Comparison of ENCODE assay signal across 8 mouse cellular contexts in the genomic region with DNA sequence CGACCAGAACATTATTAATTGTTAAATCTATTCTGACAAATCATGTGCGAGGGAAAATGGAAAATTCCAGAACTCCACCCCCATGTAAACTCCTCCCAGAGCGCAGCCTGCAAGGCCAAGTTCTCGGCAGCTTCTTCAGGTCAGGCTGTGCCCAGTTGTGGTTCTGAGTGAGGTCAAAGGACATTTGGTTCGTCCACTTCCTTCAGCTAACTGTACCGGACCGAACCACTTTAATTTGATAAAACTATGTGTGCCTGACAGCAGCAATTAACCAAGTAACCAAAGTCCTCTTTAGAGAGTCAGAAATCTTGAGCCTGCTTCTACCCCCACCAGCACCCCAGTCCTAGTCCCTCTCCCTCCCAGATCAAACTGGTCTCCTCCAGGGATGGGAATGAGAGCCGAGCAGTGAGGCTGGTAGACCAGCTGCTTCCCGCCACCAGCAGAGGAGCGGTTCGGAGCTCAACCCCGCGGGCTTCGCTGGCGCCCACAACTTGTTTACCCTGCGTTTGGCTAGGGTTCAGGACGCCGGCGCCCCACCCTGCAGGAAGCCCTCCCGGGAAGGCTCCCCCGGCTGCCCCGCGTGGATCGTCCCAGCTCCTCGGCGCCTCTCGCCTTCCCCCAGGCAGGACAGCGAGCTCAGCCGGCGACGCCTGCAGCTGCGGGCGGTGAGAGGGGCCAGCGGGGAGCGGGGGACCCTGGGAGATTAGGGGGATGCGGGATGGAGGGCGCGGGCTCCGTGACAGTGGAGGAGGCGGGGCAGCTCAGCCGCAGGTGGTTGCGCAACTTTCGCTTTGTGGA. TPM values are rescaled to one million over a fixed set of nuclear protein-coding genes. Genes with fewer than 3 reads are reported as not detected.
DNase-seq lines count a peak whose midpoint lies in the region; ATAC-seq lines count a peak whose summit lies in the region.

A gene (plus strand): TSS at position 113 of the 798 bp plus-strand sequence.

- no peaks in the 10 kb centered on the region for H3K27me3 ChIP-seq in intestine, embryonic 14.5 days (replicated peaks; ENCODE audit: control insufficient read depth, insufficient read depth, low read length)
- no peaks in the 10 kb centered on the region for H3K27me3 ChIP-seq in midbrain, embryonic 16.5 days (ENCODE audit: control insufficient read depth, insufficient read depth, low read depth, low read length)

- H3K9ac ChIP-seq in intestine, embryonic 14.5 days (ENCODE audit: low read length), result peak within 1 kb of the TSS; percentile 75
- peak within 1 kb of the TSS; percentile 68 for H3K9ac ChIP-seq in midbrain, embryonic 16.5 days (ENCODE audit: low read depth, low read length)

- peak within 1 kb of the TSS; percentile 51; the same call in 1 of the 2 replicates for H3K27ac ChIP-seq in intestine, embryonic 14.5 days (ENCODE audit: low read depth)
- no peak within 1 kb of the TSS for H3K27ac ChIP-seq in midbrain, embryonic 16.5 days (ENCODE audit: low read length)

- no peaks in the 10 kb centered on the region for H3K9me3 ChIP-seq in intestine, embryonic 14.5 days (ENCODE audit: control insufficient read depth, low read length)
- no peaks in the 10 kb centered on the region for H3K9me3 ChIP-seq in midbrain, embryonic 16.5 days (replicated peaks; ENCODE audit: control insufficient read depth, low read length, poor library complexity, severe bottlenecking)

- intact Hi-C loops in gastrocnemius, postnatal 36 days (cut with DNase I), result no loop called here

- H3K36me3 ChIP-seq in intestine, embryonic 14.5 days (ENCODE audit: control insufficient read depth, insufficient read depth, low read length), result no peaks in the 10 kb centered on the region
- no peaks in the 10 kb centered on the region for H3K36me3 ChIP-seq in midbrain, embryonic 16.5 days (ENCODE audit: control insufficient read depth, insufficient read depth, low read length)

- 9% methylated on average over 43 of the region's 43 CpGs for WGBS in intestine, embryonic 14.5 days
- WGBS in midbrain, embryonic 16.5 days, result 15% methylated on average over 41 of the region's 43 CpGs

- H3K4me2 ChIP-seq in intestine, embryonic 14.5 days (ENCODE audit: low read length), result peak within 1 kb of the TSS; percentile 82
- peak within 1 kb of the TSS; percentile 94 for H3K4me2 ChIP-seq in midbrain, embryonic 16.5 days (ENCODE audit: low read length)

- DNase-seq in cerebellum, adult 11 months, result no peak
- peak; percentile 55 for DNase-seq in embryo, embryonic 10 days (ENCODE audit: low spot score)
- peak; percentile 73 to 78 for DNase-seq in gastrocnemius, postnatal 36 days
- DNase-seq in intestine, embryonic 14.5 days (ENCODE audit: low spot score), result peak; percentile 77
- DNase-seq in liver, result peak; percentile 35
- DNase-seq in spleen, postnatal 10 days (ENCODE audit: low spot score in 2 of 2), result peak; percentile 40 to 63

- peaks cover 3% of the 10 kb centered on the region; the same call in 1 of the 2 replicates for H3K4me1 ChIP-seq in intestine, embryonic 14.5 days (replicated peaks; ENCODE audit: control insufficient read depth, insufficient read depth, low read length)
- H3K4me1 ChIP-seq in midbrain, embryonic 16.5 days (ENCODE audit: control insufficient read depth, insufficient read depth, low read length), result peaks cover 3% of the 10 kb centered on the region; the same call in 1 of the 2 replicates

- peak; percentile 72 for ATAC-seq in cerebellum, adult (ENCODE audit: insufficient number of reproducible peaks, low FRiP score, low TSS enrichment)
- ATAC-seq in intestine, embryonic 14.5 days (replicated peaks; ENCODE audit: low FRiP score, low TSS enrichment, low read depth), result peak; percentile 82
- peak; percentile 91 for ATAC-seq in midbrain, embryonic 16.5 days

- peak within 1 kb of the TSS; percentile 63 for H3K4me3 ChIP-seq in intestine, embryonic 14.5 days (ENCODE audit: low read depth, low read length)
- peak within 1 kb of the TSS; percentile 75 for H3K4me3 ChIP-seq in midbrain, embryonic 16.5 days (ENCODE audit: low read depth, low read length)

RNA-seq across cellular contexts. Expression of the gene that starts here (rescaled TPM):
- total RNA-seq in gastrocnemius, postnatal 36 days (2021), result 1 to 10 TPM; 3.0 to 3.1 TPM
- polyA plus RNA-seq in intestine, embryonic 14.5 days (2014; fragmentation: Nextera tagmentation; extraction: Ambion mirVana), result 5.2 and 5.4 TPM in 2 replicates
- polyA plus RNA-seq in midbrain, embryonic 16.5 days (2015; fragmentation: Nextera tagmentation; extraction: Ambion mirVana), result 1.5 and 1.6 TPM in 2 replicates
